Mouse (Mus musculus) bone marrow, adult 2 months (tissue): ENCODE measurements around the gene Atm.

Source experiments
- CTCF ChIP-seq: fragments of 200-500 bp; IDR thresholded peaks from 2 replicates; pipeline ENCODE4 v1.5.1; 2011; ENCODE audit warnings: low read length, control low read depth; ENCODE audit not compliant: control insufficient read depth, insufficient read depth
- POLR2A ChIP-seq: fragments of 200-500 bp; IDR thresholded peaks from 2 replicates; pipeline ENCODE4 v1.6.1; 2011; ENCODE audit warnings: low read depth, mild to moderate bottlenecking, control low read depth, low read length, borderline replicate concordance; ENCODE audit not compliant: control insufficient read depth

DNA sequence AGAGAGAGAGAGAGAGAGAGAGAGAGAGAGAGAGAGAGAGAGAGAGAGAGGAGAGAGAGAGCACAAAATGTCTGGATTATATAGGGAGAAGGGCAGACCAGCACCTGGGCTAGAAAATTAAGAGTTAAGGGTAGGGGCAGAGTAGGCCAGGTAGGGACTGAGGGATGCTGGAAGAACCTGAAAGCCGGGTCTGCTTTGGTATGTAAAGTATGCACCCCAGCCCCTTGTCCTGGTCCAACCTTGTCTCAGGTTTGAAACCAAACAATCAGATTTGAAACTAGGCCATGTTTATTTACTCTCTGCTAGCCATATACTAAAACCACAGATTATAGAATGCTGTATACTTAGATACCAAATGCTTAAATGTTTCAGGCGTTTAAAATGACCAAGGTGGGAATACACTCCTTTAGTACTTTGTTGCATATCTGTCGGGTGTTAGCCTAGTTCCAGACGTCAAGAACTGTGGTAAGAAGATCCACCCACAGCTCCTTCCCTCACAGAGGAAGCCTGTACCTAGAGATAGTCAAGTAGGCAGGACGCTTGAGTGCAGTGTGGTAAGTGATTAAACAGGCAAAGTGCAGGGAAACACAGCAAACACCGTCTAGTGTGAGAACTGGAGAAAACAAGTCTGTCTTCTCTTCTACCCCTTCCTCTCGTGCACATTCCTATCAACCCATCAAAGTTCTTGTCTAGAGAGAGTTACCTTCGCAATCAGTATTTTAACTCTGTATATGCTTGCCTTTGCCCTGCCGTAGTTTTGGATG, 114.2 kb downstream of the Atm start:
- TF ChIP-seq CTCF (no peak), POLR2A (no peak)
